8 mouse cellular contexts compared by ENCODE assay signal in genomic region chr5:114667228-114667856, GRCm38 (mm10). TPM values are rescaled to one million over a fixed set of nuclear protein-coding genes. Genes with fewer than 3 reads are reported as not detected.
DNase-seq lines count a peak whose midpoint lies in the region; ATAC-seq lines count a peak whose summit lies in the region.

No protein-coding gene starts in this region.

- peaks cover 15% of the 10 kb centered on the region for H3K27me3 ChIP-seq in forebrain, embryonic 10.5 days (ENCODE audit: poor library complexity, severe bottlenecking)
- H3K27me3 ChIP-seq in heart, embryonic 16.5 days (ENCODE audit: control insufficient read depth, insufficient read depth, low read length): no peaks in the 10 kb centered on the region
- H3K27me3 ChIP-seq in liver, embryonic 15.5 days: no peaks in the 10 kb centered on the region; the same call in 1 of the 2 replicates
- no peaks in the 10 kb centered on the region for H3K27me3 ChIP-seq in neural tube, embryonic 12.5 days (replicated peaks)

- peak; percentile 98 for ATAC-seq in CD4-positive, CD25-positive, alpha-beta regulatory T cell, adult 4 months
- peak; percentile 97 for ATAC-seq in heart, embryonic 16.5 days (replicated peaks; ENCODE audit: extremely low read depth, insufficient read depth, low FRiP score)
- peak; percentile 87 for ATAC-seq in liver, embryonic 15.5 days (ENCODE audit: insufficient read depth)
- peak; percentile 82 for ATAC-seq in neural tube, embryonic 12.5 days (ENCODE audit: low FRiP score, low read depth)

- H3K4me3 ChIP-seq in forebrain, embryonic 10.5 days: peak overlapping the region; percentile 41
- H3K4me3 ChIP-seq in heart, embryonic 16.5 days (ENCODE audit: low read length): peak overlapping the region; percentile 41
- peak overlapping the region; percentile 45 for H3K4me3 ChIP-seq in liver, embryonic 15.5 days (replicated peaks)
- H3K4me3 ChIP-seq in neural tube, embryonic 12.5 days: peak overlapping the region; percentile 27; the same call in 1 of the 2 replicates

- H3K9ac ChIP-seq in heart, embryonic 16.5 days (ENCODE audit: low read length): peak overlapping the region; percentile 31
- peak overlapping the region; percentile 31; the same call in 1 of the 2 replicates for H3K9ac ChIP-seq in liver, embryonic 15.5 days
- H3K9ac ChIP-seq in neural tube, embryonic 12.5 days: 0 out of 2 replicates have a peak overlapping the region, but pooled peaks have one; percentile 23

- peak; percentile 91 for DNase-seq in c-Kit-negative CD71-positive TER-119-positive erythroid progenitor cells, embryonic 14.5 days (ENCODE audit: low read depth, low spot score)
- DNase-seq in forebrain, embryonic 10.5 days (ENCODE audit: extremely low spot score, low spot score): peak; percentile 99
- peak; percentile 97 to 99 for DNase-seq in kidney, postnatal 36 days
- peak; percentile 88 for DNase-seq in telencephalon, adult 2 months (ENCODE audit: low read depth, low spot score)

- 5% methylated on average over 36 of the region's 36 CpGs for WGBS in forebrain, embryonic 10.5 days
- 3% methylated on average over 36 of the region's 36 CpGs for WGBS in heart, embryonic 16.5 days
- 2% methylated on average over 36 of the region's 36 CpGs for WGBS in liver, embryonic 15.5 days (ENCODE audit: insufficient replicate concordance)
- 4% methylated on average over 36 of the region's 36 CpGs for WGBS in neural tube, embryonic 12.5 days

- H3K36me3 ChIP-seq in forebrain, embryonic 10.5 days (replicated peaks): no peaks in the 10 kb centered on the region
- H3K36me3 ChIP-seq in heart, embryonic 16.5 days (ENCODE audit: control insufficient read depth, insufficient read depth): no peaks in the 10 kb centered on the region; the same call in 1 of the 2 replicates
- 0 out of 2 replicates have a peak, but pooled peaks cover 4% of the 10 kb centered on the region for H3K36me3 ChIP-seq in liver, embryonic 15.5 days (replicated peaks)
- no peaks in the 10 kb centered on the region for H3K36me3 ChIP-seq in neural tube, embryonic 12.5 days

- H3K4me1 ChIP-seq in forebrain, embryonic 10.5 days: peaks cover 48% of the 10 kb centered on the region
- H3K4me1 ChIP-seq in heart, embryonic 16.5 days (ENCODE audit: control insufficient read depth, insufficient read depth, low read length): no peaks in the 10 kb centered on the region
- peaks cover 15% of the 10 kb centered on the region for H3K4me1 ChIP-seq in liver, embryonic 15.5 days (replicated peaks)
- H3K4me1 ChIP-seq in neural tube, embryonic 12.5 days: 0 out of 2 replicates have a peak, but pooled peaks cover 2% of the 10 kb centered on the region

- H3K4me2 ChIP-seq in heart, embryonic 16.5 days (ENCODE audit: low read depth, low read length): peak overlapping the region; percentile 67
- H3K4me2 ChIP-seq in liver, embryonic 15.5 days: peak overlapping the region; percentile 80
- H3K4me2 ChIP-seq in neural tube, embryonic 12.5 days (replicated peaks): peak overlapping the region; percentile 59

- no peak overlapping the region for H3K27ac ChIP-seq in forebrain, embryonic 10.5 days
- peak overlapping the region; percentile 75 for H3K27ac ChIP-seq in heart, embryonic 16.5 days (ENCODE audit: low read length)
- H3K27ac ChIP-seq in liver, embryonic 15.5 days (replicated peaks): peak overlapping the region; percentile 69
- H3K27ac ChIP-seq in neural tube, embryonic 12.5 days: no peak overlapping the region

- no peaks in the 10 kb centered on the region for H3K9me3 ChIP-seq in forebrain, embryonic 10.5 days
- H3K9me3 ChIP-seq in heart, embryonic 16.5 days (replicated peaks; ENCODE audit: control insufficient read depth, low read length): no peaks in the 10 kb centered on the region
- H3K9me3 ChIP-seq in liver, embryonic 15.5 days (replicated peaks): no peaks in the 10 kb centered on the region
- H3K9me3 ChIP-seq in neural tube, embryonic 12.5 days: no peaks in the 10 kb centered on the region

RNA-seq across cellular contexts. Expression of gene Trpv4, which starts 9.1 kb away (rescaled TPM):
- polyA plus RNA-seq in CD4-positive, CD25-positive, alpha-beta regulatory T cell, adult 4 months (2017; shearing (Covaris generic)): 1 to 10 TPM in 1 of 2 experiments, under 1 TPM in 1; 0.13 to 1.4 TPM
- 0.17 and 0.31 TPM in 2 replicates for polyA plus RNA-seq in forebrain, embryonic 10.5 days (2016; fragmentation: Nextera tagmentation; extraction: Ambion mirVana)
- 1.1 and 1.3 TPM in 2 replicates for polyA plus RNA-seq in heart, embryonic 16.5 days (2015; fragmentation: Nextera tagmentation; extraction: Ambion mirVana)
- 0.24 and 0.33 TPM in 2 replicates for polyA plus RNA-seq in liver, embryonic 15.5 days (2015; fragmentation: Nextera tagmentation; extraction: Ambion mirVana)
- 0.95 and 1.1 TPM in 2 replicates for polyA plus RNA-seq in neural tube, embryonic 12.5 days (2016; fragmentation: Nextera tagmentation; extraction: Ambion mirVana)

RNA-seq across cellular contexts. Expression of gene Gltp, which starts 23.4 kb away (rescaled TPM):
- polyA plus RNA-seq in CD4-positive, CD25-positive, alpha-beta regulatory T cell, adult 4 months (2017; shearing (Covaris generic)): 100 to 1,000 TPM; 217 to 251 TPM
- polyA plus RNA-seq in forebrain, embryonic 10.5 days (2016; fragmentation: Nextera tagmentation; extraction: Ambion mirVana): 86.9 and 88.8 TPM in 2 replicates
- 58.8 and 69.2 TPM in 2 replicates for polyA plus RNA-seq in heart, embryonic 16.5 days (2015; fragmentation: Nextera tagmentation; extraction: Ambion mirVana)
- 36.2 and 36.8 TPM in 2 replicates for polyA plus RNA-seq in liver, embryonic 15.5 days (2015; fragmentation: Nextera tagmentation; extraction: Ambion mirVana)
- polyA plus RNA-seq in neural tube, embryonic 12.5 days (2016; fragmentation: Nextera tagmentation; extraction: Ambion mirVana): 58.6 and 61.0 TPM in 2 replicates

RNA-seq across cellular contexts. Expression of gene Tchp, which starts 40.2 kb away (rescaled TPM):
- 10 to 100 TPM in 1 of 2 experiments, 1 to 10 TPM in 1; 3.7 to 14.3 TPM for polyA plus RNA-seq in CD4-positive, CD25-positive, alpha-beta regulatory T cell, adult 4 months (2017; shearing (Covaris generic))
- 20.9 and 22.6 TPM in 2 replicates for polyA plus RNA-seq in forebrain, embryonic 10.5 days (2016; fragmentation: Nextera tagmentation; extraction: Ambion mirVana)
- polyA plus RNA-seq in heart, embryonic 16.5 days (2015; fragmentation: Nextera tagmentation; extraction: Ambion mirVana): 8.4 and 9.6 TPM in 2 replicates
- polyA plus RNA-seq in liver, embryonic 15.5 days (2015; fragmentation: Nextera tagmentation; extraction: Ambion mirVana): 2.9 and 3.2 TPM in 2 replicates
- polyA plus RNA-seq in neural tube, embryonic 12.5 days (2016; fragmentation: Nextera tagmentation; extraction: Ambion mirVana): 20.4 and 23.4 TPM in 2 replicates

Comparison
In these comparisons a context has a peak if more than half of its experiments do, and no peak if none do; other contexts are left out.
1. H3K27ac ChIP-seq: peak in heart, embryonic 16.5 days (single experiment) and liver, embryonic 15.5 days (single experiment); none in forebrain, embryonic 10.5 days (single experiment) and neural tube, embryonic 12.5 days (single experiment).
2. Peak in every context shown above with its lines, with median percentiles within 50 percentile points of each other: ATAC-seq, DNase-seq, H3K4me3 ChIP-seq, H3K4me2 ChIP-seq and H3K9ac ChIP-seq.